Mouse (Mus musculus) lung, adult 2 months (tissue): ENCODE measurements around the gene Efemp1. TPM values are rescaled to one million over a fixed set of nuclear protein-coding genes. Genes with fewer than 3 reads are reported as not detected.

Source experiments
- DNase-seq: peaks from one replicate; pipeline ENCODE4 v3.0.0; 2022
- H3K4me1 ChIP-seq: fragments of 200-500 bp; 2 replicates; pipeline ENCODE4 v1.6.1; 2011; ENCODE audit warnings: low read length; ENCODE audit not compliant: control insufficient read depth, insufficient read depth
- H3K4me3 ChIP-seq: fragments of 200-500 bp; replicated peaks from 2 replicates; pipeline ENCODE3; 2011; ENCODE audit warnings: low read depth, mild to moderate bottlenecking, control low read depth, low read length; ENCODE audit errors: extremely low read depth
- CTCF ChIP-seq: fragments of 200-500 bp; IDR thresholded peaks from 2 replicates; pipeline ENCODE4 v1.5.1; 2011; ENCODE audit warnings: mild to moderate bottlenecking, low read length, control low read depth; ENCODE audit not compliant: insufficient read depth
- POLR2A ChIP-seq: fragments of 200-500 bp; IDR thresholded peaks from 2 replicates; pipeline ENCODE4 v1.6.1; 2011; ENCODE audit warnings: low read depth, mild to moderate bottlenecking, control low read depth, low read length, borderline replicate concordance; ENCODE audit errors: extremely low read depth
- WGBS: fragments of 180-500 bp; shearing (Covaris S2); methylation state at CpG from one replicate; pipeline ENCODE4 v1.1.7; 2018; 5-methylcytosine and 5-hydroxymethylcytosine counted together
- polyA plus RNA-seq: library from polyadenylated mRNA; depleted of rRNA; stranded (reverse); fragments of >200 nt; gene quantifications from 2 replicates; pipeline ENCODE4 v1.2.3, GENCODE M21; 2012

Gene Efemp1
- polyA plus RNA-seq, 1 experiment = 112 TPM

GRCm38 (mm10) chr11:28859125-28859524 is 6.1 kb downstream of the Efemp1 start:
- Histone ChIP-seq H3K4me3 (no peak overlapping the region), H3K4me1 (no peaks in the 10 kb centered on the region; the same call in 1 of the 2 replicates)
- TF ChIP-seq CTCF (no peak), POLR2A (no peak)
- DNase-seq = peak; percentile 25

- no peak for DNase-seq
- TF ChIP-seq CTCF (no peak), POLR2A (no peak)
- WGBS = 71% methylated on average over 2 of the region's 2 CpGs
- H3K4me1 ChIP-seq = no peaks in the 10 kb centered on the region
- no peak overlapping the region for H3K4me3 ChIP-seq
Observed at GRCm38 (mm10) chr11:28869129-28869528, 16.1 kb downstream of the Efemp1 start.

- Histone ChIP-seq H3K4me1 (no peaks in the 10 kb centered on the region), H3K4me3 (no peak overlapping the region)
- WGBS = 74% methylated on average over 2 of the region's 2 CpGs
- DNase-seq = no peak
- TF ChIP-seq POLR2A = no peak
- TF ChIP-seq CTCF = no peak
Observed at GRCm38 (mm10) chr11:28881381-28881976, 28.5 kb downstream of the Efemp1 start.

- no peak for DNase-seq
Observed at GRCm38 (mm10) chr11:28883106-28883505, 30.1 kb downstream of the Efemp1 start.

GRCm38 (mm10) chr11:28889538-28889937 is 36.5 kb downstream of the Efemp1 start:
- no peak overlapping the region for H3K4me3 ChIP-seq
- TF ChIP-seq CTCF (no peak), POLR2A (no peak)
- 78% methylated on average over 1 of the region's 1 CpGs for WGBS
- H3K4me1 ChIP-seq = no peaks in the 10 kb centered on the region
- DNase-seq = no peak

More at GRCm38 (mm10) chr11:28883106-28883505, 30.1 kb downstream of the Efemp1 start:
- 45% methylated on average over 4 of the region's 4 CpGs for WGBS
- H3K4me3 ChIP-seq = no peak overlapping the region
- H3K4me1 ChIP-seq = no peaks in the 10 kb centered on the region
- TF ChIP-seq POLR2A = no peak
- no peak for TF ChIP-seq CTCF

- Histone ChIP-seq H3K4me3 (no peak overlapping the region), H3K4me1 (no peaks in the 10 kb centered on the region)
- WGBS = 48% methylated on average over 5 of the region's 5 CpGs
- TF ChIP-seq POLR2A = no peak
- TF ChIP-seq CTCF = no peak
- DNase-seq = no peak
Observed at GRCm38 (mm10) chr11:28891515-28891914, 38.5 kb downstream of the Efemp1 start.

GRCm38 (mm10) chr11:28899420-28899819 is 46.4 kb downstream of the Efemp1 start:
- Histone ChIP-seq H3K4me3 (no peak overlapping the region), H3K4me1 (no peaks in the 10 kb centered on the region)
- WGBS = 32% methylated on average over 1 of the region's 1 CpGs
- no peak for DNase-seq
- TF ChIP-seq POLR2A (no peak), CTCF (no peak)

GRCm38 (mm10) chr11:28904596-28904995 is 51.6 kb downstream of the Efemp1 start:
- TF ChIP-seq CTCF = no peak
- no peak for TF ChIP-seq POLR2A
- Histone ChIP-seq H3K4me3 (no peak overlapping the region), H3K4me1 (peaks cover 2% of the 10 kb centered on the region)
- no peak for DNase-seq
- WGBS = 40% methylated on average over 2 of the region's 2 CpGs

- no peak for TF ChIP-seq POLR2A
- TF ChIP-seq CTCF = no peak
- WGBS = 26% methylated on average over 3 of the region's 3 CpGs
- peaks cover 2% of the 10 kb centered on the region for H3K4me1 ChIP-seq
- H3K4me3 ChIP-seq = no peak overlapping the region
- no peak for DNase-seq
Observed at GRCm38 (mm10) chr11:28906288-28906687, 53.3 kb downstream of the Efemp1 start.

- DNase-seq = no peak
- 32% methylated on average over 3 of the region's 3 CpGs for WGBS
Observed at GRCm38 (mm10) chr11:28908908-28909545, 56.0 kb downstream of the Efemp1 start.

More at GRCm38 (mm10) chr11:28908908-28909545, 56.0 kb downstream of the Efemp1 start:
- no peak overlapping the region for H3K4me3 ChIP-seq
- H3K4me1 ChIP-seq = peaks cover 4% of the 10 kb centered on the region
- TF ChIP-seq CTCF = no peak
- TF ChIP-seq POLR2A = no peak
